Comparison of ENCODE assay signal across 8 mouse cellular contexts in genomic region chr11:103116959-103117590, GRCm38 (mm10). TPM values are rescaled to one million over a fixed set of nuclear protein-coding genes. Genes with fewer than 3 reads are reported as not detected.
DNase-seq lines count a peak whose midpoint lies in the region; ATAC-seq and TF ChIP-seq lines count a peak whose summit lies in the region.

No protein-coding gene starts in this region.

- ATAC-seq in hindbrain, postnatal 0 days: peak; percentile 21
- ATAC-seq in inflammation-experienced regulatory T-cells, adult 6 months: no peak

- peaks cover 10% of the 10 kb centered on the region for H3K4me1 ChIP-seq in hindbrain, postnatal 0 days (ENCODE audit: insufficient read depth, low read length)
- peaks cover 50% of the 10 kb centered on the region for H3K4me1 ChIP-seq in limb, embryonic 10.5 days
- peaks cover 46% of the 10 kb centered on the region for H3K4me1 ChIP-seq in midbrain, embryonic 10.5 days

- no peaks in the 10 kb centered on the region for H3K36me3 ChIP-seq in hindbrain, postnatal 0 days (ENCODE audit: insufficient read depth, low read length)
- no peaks in the 10 kb centered on the region for H3K36me3 ChIP-seq in limb, embryonic 10.5 days
- no peaks in the 10 kb centered on the region for H3K36me3 ChIP-seq in midbrain, embryonic 10.5 days

- intact Hi-C loops in gastrocnemius, adult 2 months (cut with DNase I): loop anchor here (1.0 kb wide), 2 partner anchors 15 to 42 kb away; partner anchors contain the start of gene Hexim2

- peak; percentile 83 for TF ChIP-seq CTCF in gastrocnemius, adult 2 months (IDR thresholded peaks at IDR 0.05)
- peak; percentile 85 for TF ChIP-seq CTCF in hindbrain, postnatal 0 days (IDR thresholded peaks at IDR 0.05; ENCODE audit: low read depth)

- peak overlapping the region; percentile 75 for H3K4me3 ChIP-seq in gastrocnemius, adult 2 months
- peak overlapping the region; percentile 49 for H3K4me3 ChIP-seq in hindbrain, postnatal 0 days (ENCODE audit: low read length)
- H3K4me3 ChIP-seq in limb, embryonic 10.5 days: peak overlapping the region; percentile 59
- H3K4me3 ChIP-seq in midbrain, embryonic 10.5 days: peak overlapping the region; percentile 62

- H3K27me3 ChIP-seq in hindbrain, postnatal 0 days (ENCODE audit: insufficient read depth, low read length): no peaks in the 10 kb centered on the region
- H3K27me3 ChIP-seq in limb, embryonic 10.5 days (ENCODE audit: low read depth, poor library complexity, severe bottlenecking): peaks cover 20% of the 10 kb centered on the region
- H3K27me3 ChIP-seq in midbrain, embryonic 10.5 days (ENCODE audit: low read depth, poor library complexity, severe bottlenecking): peaks cover 25% of the 10 kb centered on the region

- DNase-seq in ZHBTc4 (ENCODE audit: low read depth, low spot score): peak; percentile 50
- peak; percentile 86 to 88 for DNase-seq in cerebellum, postnatal 14 days
- DNase-seq in gastrocnemius, adult 2 months: peak; percentile 85
- peak; percentile 86 for DNase-seq in hindbrain, postnatal 0 days (ENCODE audit: low spot score)
- DNase-seq in limb, embryonic 10.5 days (ENCODE audit: low spot score): peak; percentile 74
- DNase-seq in midbrain, embryonic 10.5 days (ENCODE audit: low spot score): peak; percentile 74
- DNase-seq in right cerebral cortex, postnatal 4 days: peak; percentile 67

- H3K4me2 ChIP-seq in hindbrain, postnatal 0 days (ENCODE audit: low read depth, low read length): peak overlapping the region; percentile 91

- under 1% methylated on average over 35 of the region's 35 CpGs for WGBS in hindbrain, postnatal 0 days
- WGBS in limb, embryonic 10.5 days: under 1% methylated on average over 35 of the region's 35 CpGs
- WGBS in midbrain, embryonic 10.5 days: under 1% methylated on average over 35 of the region's 35 CpGs

- H3K9ac ChIP-seq in hindbrain, postnatal 0 days (replicated peaks; ENCODE audit: low read length): peak overlapping the region; percentile 61

- H3K9me3 ChIP-seq in hindbrain, postnatal 0 days (ENCODE audit: low read length): no peaks in the 10 kb centered on the region
- no peaks in the 10 kb centered on the region for H3K9me3 ChIP-seq in limb, embryonic 10.5 days (replicated peaks)
- H3K9me3 ChIP-seq in midbrain, embryonic 10.5 days (replicated peaks): no peaks in the 10 kb centered on the region

- peak overlapping the region; percentile 91 for H3K27ac ChIP-seq in gastrocnemius, adult 2 months
- H3K27ac ChIP-seq in hindbrain, postnatal 0 days: peak overlapping the region; percentile 86
- H3K27ac ChIP-seq in limb, embryonic 10.5 days: peak overlapping the region; percentile 91; the same call in 1 of the 2 replicates
- peak overlapping the region; percentile 93 for H3K27ac ChIP-seq in midbrain, embryonic 10.5 days (replicated peaks)

RNA-seq across cellular contexts. Expression of gene Hexim1, which starts 1.0 kb away (rescaled TPM):
- total RNA-seq in gastrocnemius, adult 2 months (2021): 10 to 100 TPM; 18.6 to 21.8 TPM
- total RNA-seq in hindbrain, postnatal 0 days (2014; rRNA removed): 15.1 and 15.8 TPM in 2 replicates
- polyA plus RNA-seq in hindbrain, postnatal 0 days (2015; fragmentation: Nextera tagmentation; extraction: Ambion mirVana): 4.4 and 5.1 TPM in 2 replicates
- polyA plus RNA-seq in limb, embryonic 10.5 days (2016; fragmentation: Nextera tagmentation; extraction: Ambion mirVana): 1.8 and 2.4 TPM in 2 replicates
- polyA plus RNA-seq in midbrain, embryonic 10.5 days (2016; fragmentation: Nextera tagmentation; extraction: Ambion mirVana): 2.3 and 2.7 TPM in 2 replicates
- polyA plus RNA-seq in inflammation-experienced regulatory T-cells, adult 6 months (2017; shearing (Covaris generic)): 1 to 10 TPM; 3.0 to 3.7 (median 3.5) TPM

RNA-seq across cellular contexts. Expression of gene Hexim2, which starts 15.2 kb away (rescaled TPM):
- 1 to 10 TPM; 2.0 to 3.6 TPM for total RNA-seq in gastrocnemius, adult 2 months (2021)
- total RNA-seq in hindbrain, postnatal 0 days (2014; rRNA removed): 28.9 and 40.4 TPM in 2 replicates
- polyA plus RNA-seq in hindbrain, postnatal 0 days (2015; fragmentation: Nextera tagmentation; extraction: Ambion mirVana): 30.2 and 30.7 TPM in 2 replicates
- 10.1 and 12.3 TPM in 2 replicates for polyA plus RNA-seq in limb, embryonic 10.5 days (2016; fragmentation: Nextera tagmentation; extraction: Ambion mirVana)
- polyA plus RNA-seq in midbrain, embryonic 10.5 days (2016; fragmentation: Nextera tagmentation; extraction: Ambion mirVana): 7.8 and 8.2 TPM in 2 replicates
- 1 to 10 TPM in 2 of 3 experiments, under 1 TPM in 1; 0.44 to 2.1 (median 2.0) TPM for polyA plus RNA-seq in inflammation-experienced regulatory T-cells, adult 6 months (2017; shearing (Covaris generic))

RNA-seq across cellular contexts. Expression of gene Acbd4, which starts 15.6 kb away (rescaled TPM):
- 10 to 100 TPM; 24.2 to 28.6 TPM for total RNA-seq in gastrocnemius, adult 2 months (2021)
- 13.2 and 19.0 TPM in 2 replicates for total RNA-seq in hindbrain, postnatal 0 days (2014; rRNA removed)
- polyA plus RNA-seq in hindbrain, postnatal 0 days (2015; fragmentation: Nextera tagmentation; extraction: Ambion mirVana): 18.5 and 20.8 TPM in 2 replicates
- 4.0 and 5.1 TPM in 2 replicates for polyA plus RNA-seq in limb, embryonic 10.5 days (2016; fragmentation: Nextera tagmentation; extraction: Ambion mirVana)
- polyA plus RNA-seq in midbrain, embryonic 10.5 days (2016; fragmentation: Nextera tagmentation; extraction: Ambion mirVana): 10.7 and 12.5 TPM in 2 replicates
- polyA plus RNA-seq in inflammation-experienced regulatory T-cells, adult 6 months (2017; shearing (Covaris generic)): 10 to 100 TPM; 21.5 to 28.5 (median 25.4) TPM

RNA-seq across cellular contexts. Expression of gene Plcd3, which starts 15.6 kb away (rescaled TPM):
- 1 to 10 TPM; 4.6 to 5.9 TPM for total RNA-seq in gastrocnemius, adult 2 months (2021)
- 9.4 and 13.8 TPM in 2 replicates for total RNA-seq in hindbrain, postnatal 0 days (2014; rRNA removed)
- polyA plus RNA-seq in hindbrain, postnatal 0 days (2015; fragmentation: Nextera tagmentation; extraction: Ambion mirVana): 3.9 and 4.8 TPM in 2 replicates
- polyA plus RNA-seq in limb, embryonic 10.5 days (2016; fragmentation: Nextera tagmentation; extraction: Ambion mirVana): 1.5 and 1.8 TPM in 2 replicates
- 1.4 TPM in 2 replicates for polyA plus RNA-seq in midbrain, embryonic 10.5 days (2016; fragmentation: Nextera tagmentation; extraction: Ambion mirVana)
- not detected for polyA plus RNA-seq in inflammation-experienced regulatory T-cells, adult 6 months (2017; shearing (Covaris generic))

RNA-seq across cellular contexts. Expression of gene Fmnl1, which starts 53.8 kb away (rescaled TPM):
- 1 to 10 TPM; 4.2 to 5.7 TPM for total RNA-seq in gastrocnemius, adult 2 months (2021)
- total RNA-seq in hindbrain, postnatal 0 days (2014; rRNA removed): 12.8 and 15.5 TPM in 2 replicates
- 6.4 and 6.9 TPM in 2 replicates for polyA plus RNA-seq in hindbrain, postnatal 0 days (2015; fragmentation: Nextera tagmentation; extraction: Ambion mirVana)
- 0.49 and 0.73 TPM in 2 replicates for polyA plus RNA-seq in limb, embryonic 10.5 days (2016; fragmentation: Nextera tagmentation; extraction: Ambion mirVana)
- polyA plus RNA-seq in midbrain, embryonic 10.5 days (2016; fragmentation: Nextera tagmentation; extraction: Ambion mirVana): 1.1 and 1.2 TPM in 2 replicates
- polyA plus RNA-seq in inflammation-experienced regulatory T-cells, adult 6 months (2017; shearing (Covaris generic)): 10 to 100 TPM; 52.9 to 64.4 (median 60.6) TPM
